Mouse (Mus musculus) forelimb bud, embryonic 11.5 days (tissue): ENCODE measurements around the gene Ipmk.
A peak's percentile ranks its signal among the peaks of the same experiment; 100 is the strongest.
"Not testable (repeated sequence)": the region's sequence is repeated elsewhere in the genome, so short reads cannot be mapped to it uniquely, and the experiment has no call there.

Source experiments
- DNase-seq: peaks from one replicate; pipeline ENCODE4 v3.0.0-alpha.2; 2012; ENCODE audit warnings: low read depth, low spot score

The Ipmk gene

GRCm38 (mm10) chr10:71369466-71369865, 21.9 kb downstream of the Ipmk start:
- no peak for DNase-seq

GRCm38 (mm10) chr10:71371881-71372280, 24.3 kb downstream of the Ipmk start:
- DNase-seq = no peak

GRCm38 (mm10) chr10:71373706-71374105, 26.1 kb downstream of the Ipmk start:
- no peak for DNase-seq

- DNase-seq = no peak
These were observed 28.5 kb downstream of the Ipmk start for GRCm38 (mm10) chr10:71376014-71376413.

GRCm38 (mm10) chr10:71380406-71380805, 32.8 kb downstream of the Ipmk start:
- DNase-seq = no peak

GRCm38 (mm10) chr10:71381471-71382033, 34.0 kb downstream of the Ipmk start:
- DNase-seq = no peak

- DNase-seq = no peak
These were observed 34.5 kb downstream of the Ipmk start for GRCm38 (mm10) chr10:71382109-71382508.

GRCm38 (mm10) chr10:71382858-71383551, 35.4 kb downstream of the Ipmk start:
- DNase-seq = no peak

GRCm38 (mm10) chr10:71383552-71383924, 36.0 kb downstream of the Ipmk start:
- not testable (repeated sequence) for DNase-seq

- no peak for DNase-seq
These were observed 36.8 kb downstream of the Ipmk start for GRCm38 (mm10) chr10:71384159-71385044.

- DNase-seq = no peak
These were observed 41.7 kb downstream of the Ipmk start for GRCm38 (mm10) chr10:71389311-71389710.

- DNase-seq = no peak
These were observed 51.0 kb downstream of the Ipmk start for GRCm38 (mm10) chr10:71398383-71399145.

- DNase-seq = no peak
These were observed 51.8 kb downstream of the Ipmk start for GRCm38 (mm10) chr10:71399399-71399798.

- DNase-seq = no peak
These were observed 52.4 kb downstream of the Ipmk start for GRCm38 (mm10) chr10:71399987-71400386.

GRCm38 (mm10) chr10:71400818-71401646, 53.5 kb downstream of the Ipmk start:
- peak; percentile 76 for DNase-seq

GRCm38 (mm10) chr10:71403638-71404037, 56.1 kb downstream of the Ipmk start:
- peak; percentile 51 for DNase-seq

GRCm38 (mm10) chr10:71405523-71406217, 58.1 kb downstream of the Ipmk start:
- DNase-seq = no peak

GRCm38 (mm10) chr10:71409948-71410347, 62.4 kb downstream of the Ipmk start:
- DNase-seq = no peak

- DNase-seq = no peak
These were observed 65.8 kb downstream of the Ipmk start for GRCm38 (mm10) chr10:71413401-71413800.

- no peak for DNase-seq
These were observed 74.0 kb downstream of the Ipmk start for GRCm38 (mm10) chr10:71421531-71421930.
